Mouse (Mus musculus) embryonic facial prominence, embryonic 15.5 days (tissue): ENCODE measurements around the gene Krcc1. TPM values are rescaled to one million over a fixed set of nuclear protein-coding genes. Genes with fewer than 3 reads are reported as not detected.

ENCODE experiments used
- ATAC-seq: fragments of 200-750 bp; cut with Nextera tagmentation; 2 replicates; pipeline ENCODE4 v1.8.0; 2017; ENCODE audit warnings: low read depth, moderate TSS enrichment; ENCODE audit not compliant: insufficient number of reproducible peaks, low FRiP score, low TSS enrichment
- H3K27ac ChIP-seq: fragments of 300-500 bp; sonication (generic); replicated peaks from 2 replicates; pipeline ENCODE4 v1.5.1; 2015; ENCODE audit warnings: mild to moderate bottlenecking, inconsistent platforms
- H3K27me3 ChIP-seq: fragments of 300-500 bp; sonication (generic); 2 replicates; pipeline ENCODE4 v1.6.1; 2015; ENCODE audit warnings: inconsistent platforms
- H3K36me3 ChIP-seq: fragments of 300-500 bp; sonication (generic); 2 replicates; pipeline ENCODE4 v1.6.1; 2015; ENCODE audit warnings: mild to moderate bottlenecking, inconsistent platforms
- H3K4me1 ChIP-seq: fragments of 300-500 bp; sonication (generic); 2 replicates; pipeline ENCODE4 v1.6.1; 2015; ENCODE audit warnings: inconsistent platforms
- H3K4me2 ChIP-seq: fragments of 300-500 bp; sonication (generic); replicated peaks from 2 replicates; pipeline ENCODE4 v1.6.1; 2015; ENCODE audit warnings: mild to moderate bottlenecking, inconsistent platforms
- H3K4me3 ChIP-seq: fragments of 300-500 bp; sonication (generic); replicated peaks from 2 replicates; pipeline ENCODE4 v1.5.1; 2015; ENCODE audit warnings: mild to moderate bottlenecking, inconsistent platforms
- H3K9ac ChIP-seq: fragments of 300-500 bp; sonication (generic); 2 replicates; pipeline ENCODE4 v1.6.1; 2015; ENCODE audit warnings: inconsistent platforms
- H3K9me3 ChIP-seq: fragments of 300-500 bp; sonication (generic); replicated peaks from 2 replicates; pipeline ENCODE4 v1.6.1; 2016; ENCODE audit warnings: inconsistent platforms
- WGBS: fragments of 180-500 bp; shearing (Covaris S2); methylation state at CpG from one replicate; pipeline ENCODE4 v1.1.7; 2015; 5-methylcytosine and 5-hydroxymethylcytosine counted together
- microRNA-seq: library from miRNA; unstranded; fragments of <30 nt; microRNA quantifications from one replicate; pipeline ENCODE4, GENCODE M21; 2016; ENCODE audit warnings: borderline number of aligned reads
- polyA plus RNA-seq: library from polyadenylated mRNA; unstranded; fragments of >200 nt; fragmentation: Nextera tagmentation; extraction: Ambion mirVana; gene quantifications from 2 replicates; pipeline ENCODE4 v1.2.1, GENCODE M21; 2015

The Krcc1 gene
- polyA plus RNA-seq, 1 experiment from 2014 or later, result 47.3 TPM

DNA sequence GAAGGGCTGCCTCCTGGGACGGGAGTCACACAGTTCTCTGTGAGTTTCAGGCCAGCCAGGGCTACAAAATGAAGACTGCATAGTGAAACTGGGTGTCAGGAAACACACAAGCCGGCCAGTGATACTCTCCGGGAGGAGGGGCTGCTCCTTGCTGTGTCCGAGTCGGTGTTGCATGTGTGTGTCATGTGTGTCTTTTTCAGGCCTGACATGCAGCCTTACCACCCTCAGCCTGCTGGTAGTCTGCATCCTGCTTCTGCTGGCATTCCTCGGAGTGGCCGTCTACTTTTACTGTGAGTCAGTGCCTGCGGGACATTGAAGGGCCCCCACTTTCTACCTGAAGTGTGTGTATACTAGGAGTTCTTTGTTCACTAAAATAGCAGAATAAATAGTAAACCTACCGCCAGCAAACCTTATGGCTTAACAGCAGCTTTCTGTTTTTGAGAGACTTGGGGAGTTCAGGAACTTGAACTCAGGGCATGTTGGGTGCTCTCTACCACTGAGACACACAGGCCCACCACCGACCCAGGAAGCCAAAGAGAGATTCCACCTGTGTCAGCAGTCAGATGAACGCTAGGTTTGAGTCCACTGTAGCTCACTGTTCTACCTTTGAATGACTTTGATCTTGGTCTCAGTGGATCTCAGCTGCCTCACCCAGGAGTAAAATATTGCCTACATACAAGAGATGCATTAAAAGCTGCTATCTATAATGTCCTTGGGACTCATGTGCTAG is 60.9 kb downstream of the Krcc1 start:
- ATAC-seq, result no peak
- Histone ChIP-seq H3K27ac (no peak overlapping the region), H3K9me3 (no peaks in the 10 kb centered on the region), H3K4me3 (no peak overlapping the region), H3K36me3 (no peaks in the 10 kb centered on the region), H3K9ac (no peak overlapping the region), H3K27me3 (no peaks in the 10 kb centered on the region), H3K4me2 (no peak overlapping the region), H3K4me1 (no peaks in the 10 kb centered on the region)
- 75% methylated on average over 11 of the region's 11 CpGs for WGBS

DNA sequence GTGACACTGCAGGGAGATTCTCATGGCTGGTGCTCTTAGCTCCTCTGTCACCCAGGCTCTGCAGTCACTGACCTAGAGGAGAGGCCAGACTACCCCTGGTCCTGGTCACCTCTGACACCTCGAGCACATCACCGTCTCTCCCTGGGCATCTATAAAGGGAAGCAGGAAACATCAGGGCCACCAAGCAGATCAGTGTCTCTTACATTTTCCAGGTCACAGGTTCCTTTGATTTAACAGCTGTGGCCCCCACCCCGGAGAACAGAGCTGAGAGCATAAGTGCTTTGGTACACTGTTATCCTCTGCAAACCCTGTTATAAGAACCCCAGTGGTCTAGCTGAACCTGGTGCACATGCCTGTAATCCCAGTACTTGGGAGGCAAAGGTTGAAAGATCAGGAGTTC is 61.6 kb downstream of the Krcc1 start:
- Histone ChIP-seq H3K4me3 (no peak overlapping the region), H3K27me3 (no peaks in the 10 kb centered on the region), H3K9ac (no peak overlapping the region), H3K9me3 (no peaks in the 10 kb centered on the region), H3K4me1 (no peaks in the 10 kb centered on the region), H3K27ac (no peak overlapping the region), H3K4me2 (no peak overlapping the region), H3K36me3 (no peaks in the 10 kb centered on the region)
- ATAC-seq, result no peak
- WGBS, result 86% methylated on average over 3 of the region's 3 CpGs

DNA sequence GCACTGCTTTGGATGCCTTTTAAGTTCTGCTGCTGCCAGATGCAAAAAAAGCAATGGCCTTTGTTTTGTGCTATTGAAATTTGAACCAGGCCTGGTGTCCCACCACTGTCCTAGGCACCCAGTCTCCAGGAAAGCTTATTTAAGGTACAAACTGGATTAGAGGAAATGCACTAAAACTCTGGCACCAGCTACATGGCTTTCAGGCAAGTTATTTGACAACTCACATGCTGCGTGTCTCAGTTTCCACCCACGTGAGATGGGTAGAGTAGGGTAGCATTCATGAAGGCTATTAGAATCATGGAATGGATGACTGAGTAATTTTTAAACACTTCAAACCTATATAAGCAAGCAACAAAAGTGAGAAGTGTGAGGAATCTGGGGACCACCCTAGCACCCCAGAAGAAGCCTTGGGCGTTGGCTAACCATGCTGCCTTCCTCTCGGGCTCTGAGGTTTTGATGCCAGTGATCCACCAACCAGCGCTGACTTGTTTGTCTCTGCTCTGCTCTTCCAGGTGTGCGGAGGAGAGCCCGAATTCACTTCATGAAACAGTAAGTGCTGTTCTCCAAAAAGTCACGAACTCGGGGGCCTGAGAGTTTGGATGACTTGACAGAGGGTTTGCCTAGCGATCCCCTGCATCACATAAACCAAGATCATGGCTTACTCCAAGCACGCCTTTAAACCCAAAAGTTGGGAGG is 62.2 kb downstream of the Krcc1 start:
- Histone ChIP-seq H3K4me2 (no peak overlapping the region), H3K27me3 (no peaks in the 10 kb centered on the region), H3K4me1 (no peaks in the 10 kb centered on the region), H3K27ac (no peak overlapping the region), H3K4me3 (no peak overlapping the region), H3K9me3 (no peaks in the 10 kb centered on the region), H3K9ac (no peak overlapping the region), H3K36me3 (no peaks in the 10 kb centered on the region)
- WGBS, result 89% methylated on average over 11 of the region's 11 CpGs
- no peak for ATAC-seq

Small RNA genes lying within 50 kb of the gene (microRNA-seq; reads per million reads assigned to microRNA genes)
- 16.2 reads per million, percentile 33 among the genes with 10 or more reads in this experiment for gene Mir8112

Other genes with a start within 250 kb of the Krcc1 start
- gene Thnsl2, start 127.2 kb upstream of the Krcc1 start, polyA plus RNA-seq, result 7.1 and 8.3 TPM in 2 replicates
- gene Fabp1, start 71.8 kb upstream of the Krcc1 start, polyA plus RNA-seq, result 0.33 and 0.55 TPM in 2 replicates
- gene Smyd1, start 50.6 kb downstream of the Krcc1 start, polyA plus RNA-seq, result 12.6 and 14.6 TPM in 2 replicates
- 0.11 TPM in 1 of 2 replicates, not detected in the other for gene Cd8b1, start 51.1 kb downstream of the Krcc1 start, polyA plus RNA-seq
- gene Cd8a, start 101.8 kb downstream of the Krcc1 start, polyA plus RNA-seq, result not detected in 2 replicates
- gene Rmnd5a, start 169.0 kb downstream of the Krcc1 start, polyA plus RNA-seq, result 13.0 and 15.5 TPM in 2 replicates
- 18.2 and 18.4 TPM in 2 replicates for gene Rnf103, start 222.2 kb downstream of the Krcc1 start, polyA plus RNA-seq